Mouse (Mus musculus): Measurements from ENCODE around the gene Rnf43.

Rnf43 gene

DNA sequence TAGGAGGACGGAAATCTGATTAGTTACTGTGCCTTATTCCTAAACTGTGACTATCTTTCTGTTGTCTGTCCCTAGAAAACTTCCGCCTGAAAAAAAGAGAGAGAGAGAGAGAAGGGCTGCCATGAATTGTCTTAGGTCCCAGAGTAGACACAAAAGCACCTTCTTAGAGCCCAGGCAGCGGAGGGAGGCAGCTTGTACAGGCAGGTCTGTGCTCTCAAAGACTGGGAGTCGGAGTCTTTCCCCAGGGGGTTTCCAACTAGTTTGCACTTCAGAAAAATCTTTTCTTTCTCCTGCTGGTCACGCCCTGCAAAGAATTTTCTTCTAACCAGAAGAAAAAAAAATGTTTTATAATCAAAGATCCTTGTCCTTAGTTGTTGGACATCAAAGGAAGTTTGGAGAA is 15.2 kb downstream of the Rnf43 start:
- in situ Hi-C loops (cut with MboI, MseI) = no loop called here

DNA sequence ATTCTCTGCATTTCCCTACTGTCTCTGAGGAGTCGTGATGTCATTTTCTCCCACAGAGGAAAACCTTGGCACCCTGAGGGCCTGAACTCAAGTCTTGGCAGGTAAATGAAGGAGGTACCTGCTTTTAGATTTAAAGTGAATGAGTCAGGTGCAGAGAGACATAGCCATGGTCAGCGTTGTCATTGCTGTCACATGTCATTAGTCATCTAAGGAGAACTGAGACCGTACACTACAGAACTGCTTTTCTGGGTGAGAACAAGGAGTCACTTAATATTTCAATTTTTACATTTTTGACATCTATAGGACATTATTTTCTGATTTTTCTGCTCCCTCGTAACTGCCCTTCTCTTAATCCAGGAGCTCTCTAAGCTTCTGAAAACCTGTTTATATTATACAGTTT is 16.0 kb downstream of the Rnf43 start:
- in situ Hi-C loops (cut with MboI, MseI) = no loop called here

DNA sequence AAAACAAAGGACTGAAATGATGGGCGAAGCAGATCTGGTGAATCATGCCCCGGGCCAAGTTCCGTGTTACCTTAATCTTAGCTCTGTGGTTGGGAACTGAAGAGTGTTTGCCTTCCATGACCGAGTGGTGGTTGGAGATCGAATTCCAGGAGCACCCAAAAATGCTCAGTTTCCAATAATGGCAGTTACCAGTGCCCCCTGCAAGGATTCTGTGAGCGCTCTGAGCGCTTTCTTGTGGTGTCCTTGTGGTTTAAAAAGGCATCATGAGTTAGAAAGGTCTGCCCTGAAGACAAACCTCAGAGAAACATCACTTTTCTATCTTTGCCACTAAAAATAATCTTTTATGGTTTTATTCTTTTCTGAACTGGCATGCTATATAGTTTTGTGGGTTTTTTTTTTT is 16.5 kb downstream of the Rnf43 start:
- in situ Hi-C loops (cut with MboI, MseI) = no loop called here

DNA sequence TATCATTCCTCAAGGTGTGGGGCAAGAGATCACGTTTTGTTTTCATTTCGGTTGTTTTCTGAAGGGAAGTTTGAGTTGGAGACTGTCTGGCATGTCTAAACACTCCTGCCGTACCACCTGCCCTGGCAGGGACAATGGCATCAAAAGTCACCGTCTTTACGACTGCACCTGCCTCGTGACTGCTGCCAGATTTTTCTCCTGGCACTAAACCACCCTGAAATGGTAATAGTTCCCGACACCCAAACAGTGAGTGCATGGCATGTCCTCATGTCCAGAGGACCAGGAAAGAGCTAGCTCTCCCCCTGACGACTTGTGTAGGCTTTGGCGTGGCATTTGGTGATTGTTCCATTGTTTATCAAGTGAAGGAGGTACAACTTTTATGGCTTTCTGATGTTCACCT is 18.3 kb downstream of the Rnf43 start:
- in situ Hi-C loops (cut with MboI, MseI) = no loop called here

DNA sequence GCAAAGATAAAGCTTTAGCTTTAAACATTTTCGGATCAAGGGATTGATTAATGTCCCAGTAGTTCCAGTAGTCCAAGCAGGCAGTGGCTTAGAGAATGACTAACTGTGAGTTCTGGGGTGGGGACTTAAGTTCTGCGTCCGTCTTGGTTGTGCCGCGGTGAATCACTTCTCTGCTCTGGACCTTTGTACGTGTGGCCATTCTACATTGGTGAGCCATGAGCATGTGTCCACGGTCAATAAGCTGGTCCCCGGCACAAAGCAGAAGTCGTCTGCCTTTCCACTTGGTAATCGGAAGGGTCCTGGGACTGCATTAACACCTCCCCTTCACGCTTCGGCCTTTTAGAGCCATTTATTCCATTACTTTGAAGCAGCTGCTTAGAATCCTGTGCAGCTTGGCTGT is 19.6 kb downstream of the Rnf43 start:
- in situ Hi-C loops (cut with MboI, MseI) = no loop called here

DNA sequence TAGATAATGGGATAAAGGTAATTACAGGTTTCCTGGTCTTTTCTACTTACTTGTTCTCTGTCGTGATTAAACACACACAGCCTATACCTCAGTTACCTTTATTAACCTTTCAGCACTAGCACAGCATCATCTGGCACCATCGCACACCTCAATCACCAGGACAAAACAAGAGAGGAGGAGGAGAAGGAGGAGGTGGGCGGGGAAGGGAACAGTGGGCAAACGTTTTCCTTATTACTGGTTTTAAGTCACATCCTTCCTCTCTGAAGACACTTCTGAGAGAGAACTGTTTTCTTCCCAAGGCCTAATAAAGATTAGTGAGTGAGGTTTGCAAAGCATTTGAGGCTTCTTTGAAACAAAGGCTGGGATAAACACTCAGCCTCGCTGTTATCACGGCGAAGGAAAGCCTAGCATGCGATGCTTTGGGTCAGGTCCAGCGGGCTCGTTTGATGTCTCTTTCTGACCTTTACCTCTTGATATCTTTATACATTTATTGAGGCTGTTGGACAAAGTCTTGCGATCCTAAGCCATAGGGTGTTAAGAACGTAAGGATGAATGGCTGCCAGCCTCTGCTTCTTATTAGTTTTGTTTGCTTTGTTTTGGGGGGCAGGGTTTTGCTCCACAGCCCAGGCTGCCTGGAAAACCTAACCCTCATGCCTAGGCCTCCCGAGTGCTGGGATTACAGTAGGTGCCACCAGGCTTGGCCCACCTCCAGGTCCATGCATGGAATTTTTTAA is 20.5 kb downstream of the Rnf43 start:
- in situ Hi-C loops (cut with MboI, MseI) = no loop called here

DNA sequence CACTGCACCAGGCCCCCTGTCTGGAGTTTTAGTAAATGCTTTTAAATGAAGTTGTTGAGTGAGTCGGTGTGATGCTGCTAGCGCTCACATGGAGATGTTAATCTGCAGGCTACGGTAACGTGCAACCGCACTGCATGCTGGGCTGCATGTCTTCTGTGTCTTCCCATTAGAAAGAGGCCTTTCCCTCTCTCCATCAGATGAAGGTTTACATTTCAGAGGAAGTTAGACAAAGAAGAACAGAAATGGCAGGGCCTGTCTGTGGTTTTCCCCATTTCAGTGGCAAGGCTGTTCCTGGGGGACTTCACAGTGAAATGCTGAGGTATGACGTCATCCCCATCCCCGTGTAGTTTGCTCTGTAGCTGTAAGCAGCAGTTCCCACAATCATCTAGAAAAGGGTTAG is 23.9 kb downstream of the Rnf43 start:
- in situ Hi-C loops (cut with MboI, MseI) = no loop called here

DNA sequence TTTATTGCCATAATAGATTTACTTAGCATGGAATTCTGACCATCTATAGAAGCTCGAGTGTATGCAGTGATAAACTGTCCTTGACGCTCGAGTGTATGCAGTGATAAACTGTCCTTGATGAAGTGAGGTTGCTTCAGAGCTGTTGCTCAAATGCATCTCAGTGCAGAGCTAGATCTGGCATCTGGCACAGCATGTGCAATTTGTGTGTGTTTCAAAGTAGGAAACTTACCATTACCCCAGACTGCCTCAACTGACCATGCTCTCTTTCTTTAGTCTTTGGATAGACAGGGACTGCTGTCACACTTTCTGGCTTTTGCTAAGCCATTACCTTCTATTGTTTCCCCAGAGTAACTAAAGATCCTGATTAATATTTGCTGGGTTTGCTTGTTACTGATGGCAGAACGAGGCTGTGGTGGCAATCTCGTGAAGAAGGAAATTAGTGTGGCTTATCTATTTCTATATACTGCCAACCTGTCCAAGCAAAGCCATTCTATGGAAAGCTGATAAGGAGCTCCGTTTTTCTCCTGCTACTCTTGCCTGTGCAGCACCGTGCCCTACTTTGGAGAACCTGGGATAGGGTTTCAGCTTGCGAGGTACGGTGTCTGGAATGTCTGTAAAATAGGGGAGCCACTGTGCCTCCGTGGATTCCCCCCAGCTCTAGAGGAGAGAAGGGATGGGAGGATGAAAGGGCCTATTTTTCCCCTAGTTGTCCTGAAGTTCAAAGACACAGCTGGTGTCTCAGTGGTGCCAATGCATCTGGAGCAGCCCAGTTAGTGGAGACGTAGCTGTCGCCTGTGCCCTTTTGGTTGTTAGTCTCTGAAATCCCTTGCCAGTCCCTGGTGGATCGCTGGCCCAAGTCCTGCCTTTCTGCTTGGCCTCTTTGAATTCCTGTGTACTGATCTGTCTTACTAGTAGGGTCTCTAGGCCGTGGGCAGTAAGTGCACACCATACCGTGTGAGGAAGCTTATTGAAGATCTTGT is 25.0 kb downstream of the Rnf43 start:
- in situ Hi-C loops (cut with MboI, MseI) = no loop called here

DNA sequence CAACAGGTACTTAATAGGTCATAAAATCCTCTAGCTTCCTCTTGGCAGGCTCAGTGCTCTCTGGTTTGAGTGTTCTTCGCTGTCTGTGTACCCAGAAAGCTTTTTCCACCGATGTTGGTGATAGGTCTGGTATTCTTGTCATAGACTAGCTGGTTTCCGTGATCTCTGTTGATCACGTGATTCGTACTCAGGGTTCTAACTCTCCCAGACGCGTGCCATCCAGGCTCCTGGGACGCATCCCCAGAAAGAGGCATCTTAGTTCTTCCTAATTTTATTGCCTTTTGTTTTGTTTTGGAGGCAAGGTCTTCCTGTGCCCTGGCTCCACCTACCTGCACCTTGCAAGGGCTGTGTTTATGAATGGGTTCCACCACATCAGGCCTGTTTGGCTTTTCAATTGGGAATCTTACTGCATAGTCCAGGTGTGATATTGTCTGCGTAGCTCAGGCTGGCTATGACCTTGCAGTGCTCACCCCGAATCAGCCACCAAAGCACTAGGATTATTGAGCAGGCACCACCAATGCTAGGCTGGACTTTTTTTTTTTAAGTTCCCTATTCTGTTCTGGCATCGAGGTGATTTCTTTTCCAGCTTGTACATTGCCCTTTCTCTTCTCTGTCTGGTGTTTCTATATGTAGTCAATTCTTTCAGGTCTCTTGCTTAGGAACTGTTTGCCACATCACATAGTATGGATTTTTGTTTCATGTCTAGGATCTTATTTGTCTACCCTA is 26.1 kb downstream of the Rnf43 start:
- in situ Hi-C loops (cut with MboI, MseI) = no loop called here

DNA sequence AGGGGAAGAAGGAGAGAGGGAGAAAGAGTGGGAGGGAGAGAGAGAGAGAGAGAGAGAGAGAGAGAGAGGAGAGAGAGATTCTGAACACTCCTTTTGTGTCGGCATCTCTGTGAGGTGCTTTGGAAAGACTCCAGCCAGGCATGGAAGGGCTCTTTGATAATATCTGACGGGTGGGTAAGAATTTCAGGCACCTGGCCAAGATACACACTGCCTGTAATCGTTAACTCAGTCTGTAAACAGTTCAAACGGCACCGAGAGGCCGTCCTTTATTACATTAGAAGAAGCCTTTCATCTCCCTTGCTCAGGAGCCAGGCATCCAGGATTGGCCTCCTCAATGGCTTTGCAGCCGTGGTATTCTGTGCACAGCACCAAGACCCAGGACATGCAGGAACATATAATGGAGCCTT is 26.9 kb downstream of the Rnf43 start:
- in situ Hi-C loops (cut with MboI, MseI) = no loop called here

DNA sequence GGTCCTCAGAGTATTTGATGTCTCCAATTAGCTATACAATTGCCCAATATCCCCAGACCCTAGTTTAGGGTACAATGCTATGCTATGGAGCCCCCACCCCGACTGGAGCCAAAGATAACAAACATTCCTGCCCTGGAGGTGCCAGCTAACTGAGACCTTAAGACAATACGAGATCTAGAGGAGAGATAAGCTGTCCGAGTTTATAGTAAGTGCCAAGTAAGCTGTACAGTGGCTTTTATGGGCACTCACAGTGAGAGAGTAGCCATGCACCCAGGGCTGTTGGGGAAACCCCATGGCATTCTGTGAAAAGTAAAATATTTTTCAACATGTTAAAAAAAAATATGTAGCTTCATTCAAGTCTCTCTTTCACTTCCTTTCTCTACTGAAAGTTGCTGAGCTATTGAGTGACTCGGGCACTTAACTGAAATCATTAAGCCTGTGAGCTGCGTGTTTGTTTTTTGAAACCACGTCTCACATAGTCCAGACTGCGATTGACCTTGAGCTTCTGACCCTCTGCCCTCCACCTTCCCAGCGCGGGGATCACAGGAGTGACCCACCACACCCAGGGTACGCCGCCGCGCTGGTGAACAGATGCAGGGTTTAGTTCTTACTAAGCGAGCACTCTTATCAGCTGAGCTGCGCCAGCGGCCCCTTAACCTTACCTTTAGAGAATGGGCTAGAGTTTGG is 27.7 kb downstream of the Rnf43 start:
- in situ Hi-C loops (cut with MboI, MseI) = no loop called here

DNA sequence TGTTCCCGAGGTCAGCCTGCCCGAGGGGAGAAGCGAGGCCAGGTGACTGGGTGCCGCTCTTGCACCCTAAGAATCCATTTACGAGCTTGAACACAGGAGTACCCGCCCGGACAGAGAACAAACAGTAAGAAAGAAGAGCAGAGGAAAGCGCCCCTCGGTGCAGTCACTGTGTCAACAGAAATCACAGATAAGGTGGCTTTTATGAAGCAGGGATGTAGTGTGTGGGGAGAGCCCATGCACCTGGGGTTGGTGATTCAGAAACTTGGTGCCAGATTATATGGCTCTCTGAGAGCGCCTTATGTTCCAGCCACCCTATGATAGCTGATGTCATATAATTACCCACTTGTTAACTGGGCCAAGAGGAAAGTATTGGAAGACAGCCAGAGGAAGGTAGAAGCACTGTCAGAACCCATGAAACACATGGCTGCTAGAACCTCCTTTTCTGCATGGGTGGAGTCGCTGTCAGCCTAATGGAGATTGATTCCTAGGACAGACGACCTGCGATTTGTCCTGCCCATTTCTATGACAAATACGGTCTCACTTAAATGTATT is 34.7 kb downstream of the Rnf43 start:
- in situ Hi-C loops (cut with MboI, MseI) = no loop called here

DNA sequence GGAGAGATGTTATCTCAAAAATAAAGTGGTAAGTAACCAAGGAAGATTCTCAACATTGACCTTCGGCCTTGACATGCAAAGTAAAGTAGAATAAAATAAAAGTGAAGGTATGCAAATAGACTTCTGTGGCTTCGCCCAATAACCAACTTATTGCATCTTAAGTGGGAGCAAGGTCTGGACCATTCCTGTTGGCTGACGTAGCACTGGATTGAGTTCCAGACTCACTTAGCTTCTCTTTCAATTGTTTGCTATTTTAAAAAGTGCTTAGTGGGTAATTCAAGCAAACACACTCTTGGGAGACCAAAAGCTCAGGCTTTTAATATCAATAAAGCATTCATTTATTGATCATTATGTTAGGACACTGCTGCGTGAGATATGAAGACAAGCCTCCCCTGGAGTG is 35.6 kb downstream of the Rnf43 start:
- in situ Hi-C loops (cut with MboI, MseI) = no loop called here

DNA sequence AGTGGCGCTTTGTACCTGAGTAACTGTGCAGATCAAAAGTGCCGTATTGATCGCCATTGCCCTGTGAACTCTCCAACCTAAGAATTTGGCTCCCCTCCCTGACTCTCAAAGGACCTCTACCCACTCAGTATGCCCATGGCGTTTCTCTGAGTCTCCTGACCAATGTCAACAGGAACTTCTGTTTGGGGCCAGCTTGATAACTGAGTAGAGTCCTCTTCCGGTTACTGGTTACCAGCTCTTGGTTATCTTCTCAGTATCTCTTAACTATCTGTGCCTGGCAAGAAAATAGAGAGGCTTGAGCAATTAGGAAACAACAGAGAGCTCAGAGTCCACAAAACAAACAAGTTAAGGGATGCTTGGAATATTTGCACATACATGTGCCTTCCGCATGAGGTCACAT is 38.6 kb downstream of the Rnf43 start:
- in situ Hi-C loops (cut with MboI, MseI) = no loop called here

DNA sequence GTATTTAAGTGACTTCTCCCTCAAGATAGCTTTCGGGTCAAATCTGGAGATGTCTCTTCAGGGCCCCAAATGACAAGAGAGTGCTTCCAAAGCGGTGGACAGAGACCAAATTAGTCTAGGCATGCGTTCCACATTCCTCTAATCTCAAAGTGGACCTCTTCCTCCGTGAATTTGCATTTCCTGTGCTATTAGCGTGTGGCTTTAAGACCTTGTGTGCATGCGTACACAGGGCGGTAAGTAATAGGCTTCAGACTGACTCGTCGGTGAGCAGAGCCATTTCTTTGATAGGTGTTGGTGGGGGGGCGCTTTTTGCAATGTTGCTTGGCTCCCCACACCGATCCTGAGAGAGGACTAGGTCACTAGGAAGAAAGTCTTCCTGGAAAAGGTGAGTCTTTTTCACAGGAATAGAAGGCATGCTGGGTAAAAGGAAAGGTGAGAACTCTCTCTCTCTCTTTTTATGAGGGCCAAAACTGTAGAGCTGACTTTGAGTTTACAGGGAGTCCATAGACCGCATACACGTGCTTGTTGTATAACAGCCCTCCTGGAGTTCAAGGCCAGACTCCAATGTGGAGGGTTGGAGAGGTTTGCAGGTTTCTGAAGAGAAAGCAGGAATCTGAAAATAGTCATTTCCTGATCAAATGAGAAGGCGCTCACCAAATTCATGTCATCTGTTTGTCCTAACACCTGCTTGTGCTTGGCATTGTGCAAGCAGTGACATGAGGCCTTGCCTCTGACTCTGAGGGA is 39.5 kb downstream of the Rnf43 start:
- in situ Hi-C loops (cut with MboI, MseI) = no loop called here

DNA sequence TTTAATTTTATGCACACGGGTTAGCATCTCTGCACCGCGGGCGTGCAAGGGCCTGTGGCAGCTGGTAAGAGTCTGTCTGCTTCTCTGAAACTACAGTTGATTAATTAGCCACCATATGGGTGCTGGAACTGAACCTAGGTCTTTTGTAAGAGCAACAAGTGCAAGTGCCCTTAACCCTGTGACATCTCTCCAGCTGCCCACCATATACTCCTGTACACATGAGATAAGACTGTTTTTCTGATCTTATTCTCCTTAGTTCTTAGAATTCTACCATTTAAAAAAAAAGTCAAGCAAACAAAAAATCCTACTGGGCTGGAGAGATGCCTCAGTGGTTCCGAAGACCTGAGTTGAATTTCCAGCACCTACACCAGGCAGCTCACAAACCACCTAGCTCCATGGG is 41.1 kb downstream of the Rnf43 start:
- in situ Hi-C loops (cut with MboI, MseI) = no loop called here

DNA sequence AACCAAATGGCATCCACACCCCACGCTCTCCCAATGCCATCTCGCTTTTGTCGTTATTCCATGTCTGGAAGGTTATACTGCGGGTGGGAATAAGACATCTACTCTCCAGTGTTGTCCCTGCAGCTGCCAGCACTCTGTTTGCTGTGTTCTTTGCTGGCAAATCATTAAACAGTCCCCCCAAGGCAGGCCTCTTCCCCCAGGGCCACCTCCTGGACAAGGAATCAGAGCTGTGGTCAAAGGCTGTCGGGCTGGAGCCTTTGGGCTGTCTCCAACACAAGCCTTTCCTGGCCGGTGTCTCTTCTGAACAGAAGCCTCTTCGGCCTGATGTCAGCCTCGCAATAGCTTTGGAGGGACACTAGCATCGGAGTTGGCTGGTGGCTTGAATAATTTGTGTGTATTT is 41.8 kb downstream of the Rnf43 start:
- in situ Hi-C loops (cut with MboI, MseI) = no loop called here

DNA sequence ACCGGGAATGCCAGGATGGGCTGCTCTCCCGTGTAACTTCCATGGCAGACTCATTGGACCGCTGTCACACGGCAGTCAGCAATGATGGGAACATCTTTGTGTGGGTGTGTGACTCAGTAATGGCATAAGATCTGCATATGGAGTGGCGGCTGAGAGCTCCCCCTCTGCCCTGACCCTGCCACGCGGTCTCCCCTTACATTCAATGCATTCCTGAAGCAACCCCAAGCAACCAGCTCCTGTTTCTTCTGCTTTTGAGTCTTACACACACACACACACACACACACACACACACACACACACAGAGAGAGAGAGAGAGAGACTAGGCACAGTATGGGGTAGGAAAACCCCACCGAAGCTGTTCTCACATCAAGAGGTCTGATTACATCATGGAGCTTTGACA is 45.0 kb downstream of the Rnf43 start:
- in situ Hi-C loops (cut with MboI, MseI) = no loop called here

DNA sequence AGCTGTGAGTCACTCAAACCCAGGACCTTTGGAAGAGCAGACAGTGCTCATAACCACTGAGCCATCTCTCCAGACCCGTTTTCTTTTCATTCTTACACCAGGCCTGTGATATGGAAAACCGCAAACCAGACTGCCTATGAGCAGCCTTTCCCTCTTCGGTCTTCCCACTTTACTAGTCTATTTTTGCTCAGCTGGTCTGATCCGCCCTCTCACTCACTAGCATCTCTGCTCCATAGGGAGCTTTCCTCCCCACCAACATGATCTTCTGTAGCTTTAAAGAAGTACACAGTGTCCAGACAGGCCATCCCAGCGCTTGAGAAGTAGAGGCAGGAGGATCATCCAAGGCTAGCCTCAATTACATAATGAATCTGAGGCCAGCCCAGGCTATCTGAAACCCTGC is 46.5 kb downstream of the Rnf43 start:
- in situ Hi-C loops (cut with MboI, MseI) = no loop called here

DNA sequence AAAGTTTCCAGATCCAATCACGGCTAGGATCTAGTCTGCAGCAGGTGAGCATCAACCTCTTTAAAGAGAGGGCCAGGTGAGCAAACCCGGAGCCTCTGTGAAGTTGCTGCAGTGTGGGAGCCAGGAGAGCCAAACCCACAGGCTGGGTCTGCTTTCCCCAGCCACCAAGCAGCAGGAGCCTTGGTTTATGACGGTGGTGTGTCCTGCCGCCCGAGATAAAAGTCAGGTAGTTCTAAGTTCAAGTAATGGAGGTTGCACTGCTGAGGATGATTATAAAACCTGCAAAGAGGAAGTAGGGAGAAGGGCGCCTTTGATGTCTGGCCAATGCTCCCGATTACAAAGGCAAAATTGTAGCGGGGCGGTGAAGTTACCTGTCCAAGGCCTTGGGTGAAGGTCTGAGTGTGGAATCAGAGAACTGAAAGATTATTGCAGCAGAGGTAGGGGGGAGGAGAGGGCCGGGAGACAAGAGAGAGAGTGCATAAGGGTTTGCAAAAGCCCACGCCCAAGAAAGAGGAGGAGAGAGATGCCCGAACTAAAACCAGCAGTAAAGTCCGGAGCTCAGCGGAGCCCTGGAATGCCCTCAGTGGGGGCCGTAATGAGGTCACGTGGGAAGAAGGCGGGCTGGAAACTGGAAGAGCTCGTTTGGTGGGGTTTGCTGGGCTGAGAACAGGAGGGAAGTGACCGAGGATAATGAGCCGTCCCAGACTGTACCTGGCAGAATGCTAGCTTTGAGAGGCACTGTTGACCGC is 47.2 kb downstream of the Rnf43 start:
- in situ Hi-C loops (cut with MboI, MseI) = no loop called here

All from T-helper 17 cell (primary cell).